Mouse (Mus musculus): ENCODE measurements around the gene 1700061G19Rik. TPM values are rescaled to one million over a fixed set of nuclear protein-coding genes. Genes with fewer than 3 reads are reported as not detected.

Gene 1700061G19Rik
- polyA plus RNA-seq (2012; ENCODE audit: low replicate concordance) = not detected in 2 replicates

DNA sequence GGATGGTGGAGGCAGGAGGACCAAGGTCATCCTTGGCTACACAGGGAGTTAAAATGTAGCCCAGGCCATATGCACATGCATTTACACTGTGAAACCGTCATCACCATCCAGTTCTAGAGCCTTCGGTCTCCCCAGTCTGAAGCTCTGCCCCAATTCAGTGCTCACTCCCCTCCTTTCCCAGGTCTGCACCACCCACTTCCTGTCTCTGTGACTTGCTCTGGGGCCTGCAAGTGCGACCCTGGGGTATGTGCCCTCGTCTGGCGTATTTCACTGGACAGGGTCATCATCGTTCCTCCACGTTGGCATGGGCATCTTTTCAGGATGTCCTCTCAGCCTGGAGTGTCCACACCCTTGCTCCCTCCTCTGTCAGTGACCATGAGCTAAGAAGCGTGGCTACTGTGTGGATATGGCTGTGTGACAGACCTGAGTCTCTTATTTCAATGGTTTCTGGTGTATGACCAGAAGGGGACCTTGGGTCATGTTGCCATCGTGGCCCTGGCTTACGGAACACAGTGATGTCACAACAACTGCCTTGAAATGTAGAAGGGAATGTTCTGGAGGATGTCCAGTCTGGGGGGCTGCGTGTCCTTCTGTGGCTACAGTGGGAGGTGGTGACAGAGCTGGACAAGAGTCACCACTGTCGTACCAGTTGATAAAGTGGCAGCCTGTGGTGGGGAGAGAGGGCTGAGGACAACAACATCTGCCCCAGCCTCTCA lies at the start of gene 1700061G19Rik:
TSS of gene 1700061G19Rik (plus strand) at position 542 of the 716 bp plus-strand sequence.

DNA sequence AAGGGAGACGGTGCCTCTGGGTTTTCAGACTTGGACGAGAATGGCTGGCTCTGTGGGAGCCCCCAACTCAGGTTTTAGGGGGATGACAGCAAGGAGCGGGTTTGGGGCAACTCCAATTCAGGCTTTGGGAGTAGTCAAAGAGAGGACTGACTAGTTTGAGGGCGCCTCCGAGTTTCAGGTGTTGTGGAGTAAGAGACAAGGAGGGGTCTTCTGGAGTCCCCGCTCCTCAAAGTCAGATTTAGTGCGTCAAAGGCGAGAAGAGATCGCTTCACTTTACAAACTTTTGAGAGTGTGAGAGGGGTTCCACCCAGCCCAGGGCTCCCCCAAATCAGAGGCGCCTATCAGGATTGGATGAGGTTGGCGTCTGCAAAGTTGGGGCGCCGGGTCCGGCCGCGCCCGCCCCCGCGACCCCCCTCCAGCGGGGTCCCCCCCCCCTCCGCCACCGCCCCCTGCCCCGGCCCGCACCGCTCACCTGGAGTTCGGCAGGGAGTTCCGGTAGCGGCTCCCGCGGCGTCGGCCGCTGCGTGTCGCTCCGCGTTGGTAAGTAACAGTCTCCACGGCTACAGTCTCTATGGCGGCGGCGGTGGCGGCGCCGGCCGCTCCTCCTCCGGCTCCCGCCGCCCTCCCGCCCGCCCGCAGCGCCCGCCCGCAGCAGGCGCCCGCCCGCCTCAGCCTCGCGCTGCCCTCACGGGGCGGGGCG lies 44.7 kb upstream of the 1700061G19Rik start, which contains the start of gene Rfx2:
TSS of gene Rfx2 (minus strand) at position 603 of the 700 bp plus-strand sequence.

DNA sequence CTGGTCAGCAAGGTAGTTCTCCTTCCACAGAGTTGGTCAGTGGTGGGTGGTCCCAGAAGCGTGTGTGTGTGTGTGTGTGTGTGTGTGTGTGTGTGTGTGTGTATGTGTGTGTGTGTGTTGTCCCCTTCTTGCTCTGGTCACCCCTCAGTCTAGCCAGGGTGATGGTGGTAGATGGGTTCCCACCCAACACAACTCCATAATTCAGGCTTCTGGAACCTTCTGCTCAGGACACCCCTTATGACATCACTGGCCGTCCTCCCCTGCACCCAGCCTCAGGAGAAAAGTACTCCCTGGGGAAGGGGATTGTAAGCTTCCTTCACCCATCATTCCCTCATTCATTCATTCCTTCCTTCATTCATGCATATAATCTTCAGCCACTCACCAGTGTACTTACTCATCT lies 1.0 kb upstream of the 1700061G19Rik start, which contains the start of gene Acsbg2:
TSS of gene Acsbg2 (minus strand) at position 211 of the 400 bp plus-strand sequence.

DNA sequence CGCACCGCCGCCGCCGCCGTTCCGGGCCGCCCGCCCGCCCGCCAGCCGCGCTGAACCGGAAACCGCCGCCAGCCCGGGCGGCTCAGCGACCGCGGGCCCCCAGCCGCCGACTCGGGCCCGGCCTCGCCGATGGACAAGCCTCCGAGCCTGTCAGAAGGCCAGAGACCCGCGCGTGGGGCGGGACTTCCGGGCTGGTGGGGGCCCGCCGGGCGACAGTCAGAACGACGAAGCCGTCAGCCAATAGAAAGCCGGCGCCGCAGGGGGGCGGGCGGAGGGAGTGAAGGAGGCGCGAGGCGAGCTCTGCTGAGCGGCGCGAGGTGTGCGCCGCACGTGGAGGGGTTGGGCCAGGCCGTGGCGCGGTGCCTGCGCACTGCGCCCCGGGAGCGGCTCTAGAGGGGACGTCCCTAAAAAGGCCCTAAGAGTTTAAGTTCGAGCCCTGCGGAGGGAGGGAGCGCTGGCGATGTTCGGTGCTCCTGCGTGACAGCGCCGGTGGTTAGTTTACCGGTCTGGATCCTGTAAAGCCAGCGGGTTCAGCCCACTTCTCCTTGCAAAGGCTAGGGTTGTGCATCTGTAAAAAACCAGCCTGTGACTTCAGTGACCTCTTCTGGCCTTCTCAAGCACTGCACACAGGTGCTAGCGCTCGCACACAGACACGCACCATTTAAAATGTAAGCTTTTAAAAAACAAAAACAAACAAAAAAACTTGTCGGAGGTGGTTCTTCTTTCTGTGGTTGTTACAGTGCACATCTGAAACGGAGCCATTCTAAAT lies 60.3 kb downstream of the 1700061G19Rik start, which contains the start of gene Mllt1:
TSS of gene Mllt1 (minus strand) at position 53 of the 769 bp plus-strand sequence.

Other genes starting within 250 kb of the 1700061G19Rik start
- 86.9 and 144 TPM in 2 replicates for gene Lonp1, start 248.6 kb upstream of the 1700061G19Rik start, polyA plus RNA-seq (2012; ENCODE audit: low replicate concordance)
- not detected in 2 replicates for gene Catsperd, start 247.3 kb upstream of the 1700061G19Rik start, polyA plus RNA-seq (2012; ENCODE audit: low replicate concordance)
- gene Ranbp3, start 202.2 kb upstream of the 1700061G19Rik start, polyA plus RNA-seq (2012; ENCODE audit: low replicate concordance) = 102 and 138 TPM in 2 replicates
- 88.2 and 116 TPM in 2 replicates for gene Ndufa11, start 157.7 kb upstream of the 1700061G19Rik start, polyA plus RNA-seq (2012; ENCODE audit: low replicate concordance)
- gene Vmac, start 157.5 kb upstream of the 1700061G19Rik start, polyA plus RNA-seq (2012; ENCODE audit: low replicate concordance) = 8.6 and 9.8 TPM in 2 replicates
- 1.7 and 2.5 TPM in 2 replicates for gene Nrtn, start 117.9 kb upstream of the 1700061G19Rik start, polyA plus RNA-seq (2012; ENCODE audit: low replicate concordance)
- 63.0 and 71.4 TPM in 2 replicates for gene Dus3l, start 110.7 kb upstream of the 1700061G19Rik start, polyA plus RNA-seq (2012; ENCODE audit: low replicate concordance)
- gene Prr22, start 105.2 kb upstream of the 1700061G19Rik start, polyA plus RNA-seq (2012; ENCODE audit: low replicate concordance) = 22.2 and 50.3 TPM in 2 replicates
- gene Rfx2, start 44.5 kb upstream of the 1700061G19Rik start, polyA plus RNA-seq (2012; ENCODE audit: low replicate concordance) = 80.3 and 90.4 TPM in 2 replicates
- gene Acsbg2, start 1.0 kb upstream of the 1700061G19Rik start, polyA plus RNA-seq (2012; ENCODE audit: low replicate concordance) = not detected in 2 replicates
- gene Mllt1, start 59.9 kb downstream of the 1700061G19Rik start, polyA plus RNA-seq (2012; ENCODE audit: low replicate concordance) = 120 and 136 TPM in 2 replicates
- not detected in 2 replicates for gene Acer1, start 106.6 kb downstream of the 1700061G19Rik start, polyA plus RNA-seq (2012; ENCODE audit: low replicate concordance)
- 77.6 and 206 TPM in 2 replicates for gene Clpp, start 114.8 kb downstream of the 1700061G19Rik start, polyA plus RNA-seq (2012; ENCODE audit: low replicate concordance)
- 20.6 and 31.9 TPM in 2 replicates for gene Alkbh7, start 121.9 kb downstream of the 1700061G19Rik start, polyA plus RNA-seq (2012; ENCODE audit: low replicate concordance)
- gene Pspn, start 124.5 kb downstream of the 1700061G19Rik start, polyA plus RNA-seq (2012; ENCODE audit: low replicate concordance) = 2.3 and 3.1 TPM in 2 replicates
- gene Gtf2f1, start 135.8 kb downstream of the 1700061G19Rik start, polyA plus RNA-seq (2012; ENCODE audit: low replicate concordance) = 144 and 226 TPM in 2 replicates
- gene Gm17949, start 136.0 kb downstream of the 1700061G19Rik start, polyA plus RNA-seq (2012; ENCODE audit: low replicate concordance) = not detected in 2 replicates
- gene Khsrp, start 156.0 kb downstream of the 1700061G19Rik start, polyA plus RNA-seq (2012; ENCODE audit: low replicate concordance) = 758 and 1,065 TPM in 2 replicates
- not detected in 2 replicates for gene Slc25a41, start 166.2 kb downstream of the 1700061G19Rik start, polyA plus RNA-seq (2012; ENCODE audit: low replicate concordance)
- gene Crb3, start 183.6 kb downstream of the 1700061G19Rik start, polyA plus RNA-seq (2012; ENCODE audit: low replicate concordance) = 5.3 and 6.2 TPM in 2 replicates
- gene Slc25a23, start 184.4 kb downstream of the 1700061G19Rik start, polyA plus RNA-seq (2012; ENCODE audit: low replicate concordance) = 4.9 and 6.2 TPM in 2 replicates
- gene Dennd1c, start 203.0 kb downstream of the 1700061G19Rik start, polyA plus RNA-seq (2012; ENCODE audit: low replicate concordance) = 25.4 and 34.0 TPM in 2 replicates
- 0.23 and 0.25 TPM in 2 replicates for gene Tubb4a, start 212.3 kb downstream of the 1700061G19Rik start, polyA plus RNA-seq (2012; ENCODE audit: low replicate concordance)
- 0.18 and 0.27 TPM in 2 replicates for gene Tnfsf9, start 229.8 kb downstream of the 1700061G19Rik start, polyA plus RNA-seq (2012; ENCODE audit: low replicate concordance)